Mouse (Mus musculus) neural tube, embryonic 15.5 days (tissue): ENCODE data around the gene Ppme1. TPM values are rescaled to one million over a fixed set of nuclear protein-coding genes. Genes with fewer than 3 reads are reported as not detected.

Experiments used
- ATAC-seq: fragments of 200-750 bp; cut with Nextera tagmentation; 2 replicates; pipeline ENCODE4 v1.8.0; 2017; ENCODE audit warnings: mild to moderate bottlenecking, moderate TSS enrichment, moderate library complexity; ENCODE audit not compliant: low FRiP score
- H3K27ac ChIP-seq: fragments of 300-500 bp; sonication (generic); replicated peaks from 2 replicates; pipeline ENCODE4 v1.5.1; 2015; ENCODE audit warnings: mild to moderate bottlenecking, inconsistent platforms
- H3K27me3 ChIP-seq: fragments of 300-500 bp; sonication (generic); replicated peaks from 2 replicates; pipeline ENCODE4 v1.6.1; 2015; ENCODE audit warnings: inconsistent platforms
- H3K36me3 ChIP-seq: fragments of 300-500 bp; sonication (generic); 2 replicates; pipeline ENCODE4 v1.6.1; 2015; ENCODE audit warnings: inconsistent platforms
- H3K4me1 ChIP-seq: fragments of 300-500 bp; sonication (generic); 2 replicates; pipeline ENCODE4 v1.6.1; 2015; ENCODE audit warnings: inconsistent platforms
- H3K4me2 ChIP-seq: fragments of 300-500 bp; sonication (generic); 2 replicates; pipeline ENCODE4 v1.6.1; 2015; ENCODE audit warnings: inconsistent platforms, mild to moderate bottlenecking, moderate library complexity
- H3K4me3 ChIP-seq: fragments of 300-500 bp; sonication (generic); replicated peaks from 2 replicates; pipeline ENCODE4 v1.5.1; 2015; ENCODE audit warnings: mild to moderate bottlenecking, inconsistent platforms
- H3K9ac ChIP-seq: fragments of 300-500 bp; sonication (generic); replicated peaks from 2 replicates; pipeline ENCODE4 v1.6.1; 2015; ENCODE audit warnings: mild to moderate bottlenecking, inconsistent platforms
- H3K9me3 ChIP-seq: fragments of 300-500 bp; sonication (generic); replicated peaks from 2 replicates; pipeline ENCODE4 v1.6.1; 2016; ENCODE audit warnings: inconsistent platforms
- WGBS: fragments of 180-500 bp; shearing (Covaris S2); methylation state at CpG from one replicate; pipeline ENCODE4 v1.1.7; 2015; ENCODE audit warnings: mixed read lengths; 5-methylcytosine and 5-hydroxymethylcytosine counted together
- polyA plus RNA-seq: library from polyadenylated mRNA; unstranded; fragments of >200 nt; fragmentation: Nextera tagmentation; extraction: Ambion mirVana; gene quantifications from 2 replicates; pipeline ENCODE4 v1.2.1, GENCODE M21; 2015

Gene Ppme1
- polyA plus RNA-seq, 1 experiment from 2014 or later, result 165 TPM

GRCm38 (mm10) chr7:100296699-100297098 lies 75.4 kb downstream of the Ppme1 start:
- H3K9ac ChIP-seq, result no peak overlapping the region
- H3K27ac ChIP-seq, result no peak overlapping the region
- ATAC-seq, result no peak
- H3K9me3 ChIP-seq, result no peaks in the 10 kb centered on the region
- peaks cover 4% of the 10 kb centered on the region; the same call in 1 of the 2 replicates for H3K4me1 ChIP-seq
- no peaks in the 10 kb centered on the region for H3K36me3 ChIP-seq
- no peaks in the 10 kb centered on the region for H3K27me3 ChIP-seq
- H3K4me2 ChIP-seq, result no peak overlapping the region
- no peak overlapping the region for H3K4me3 ChIP-seq
- WGBS, result 86% methylated on average over 6 of the region's 6 CpGs

DNA sequence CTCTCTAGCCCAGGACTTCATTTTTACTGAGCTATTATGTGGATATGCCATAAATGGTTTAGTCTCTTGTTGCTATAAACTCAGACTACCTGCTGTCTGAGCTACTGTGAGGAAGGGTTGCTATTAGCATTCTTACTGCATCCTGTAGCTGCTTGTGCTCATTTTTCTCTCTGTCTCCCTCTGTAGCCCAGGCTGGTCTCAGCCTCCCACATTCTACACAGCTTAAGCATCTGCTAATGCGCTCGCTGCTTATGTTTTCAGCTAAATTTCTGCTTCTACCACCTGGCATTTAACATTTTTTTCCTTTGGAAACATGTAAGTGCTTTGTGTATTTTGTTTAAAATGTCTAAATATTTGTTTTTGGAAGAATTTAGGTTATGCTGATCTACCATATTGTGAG lies 76.4 kb downstream of the Ppme1 start:
- peaks cover 4% of the 10 kb centered on the region; the same call in 1 of the 2 replicates for H3K4me1 ChIP-seq
- no peak overlapping the region for H3K4me3 ChIP-seq
- no peak for ATAC-seq
- H3K9me3 ChIP-seq, result no peaks in the 10 kb centered on the region
- no peak overlapping the region for H3K9ac ChIP-seq
- 79% methylated on average over 2 of the region's 2 CpGs for WGBS
- no peak overlapping the region for H3K27ac ChIP-seq
- H3K4me2 ChIP-seq, result no peak overlapping the region
- H3K27me3 ChIP-seq, result no peaks in the 10 kb centered on the region
- H3K36me3 ChIP-seq, result no peaks in the 10 kb centered on the region

- WGBS, result 89% methylated on average over 8 of the region's 8 CpGs
- ATAC-seq, result no peak
- Histone ChIP-seq H3K4me1 (peaks cover 12% of the 10 kb centered on the region), H3K4me2 (no peak overlapping the region), H3K27ac (no peak overlapping the region), H3K4me3 (no peak overlapping the region), H3K36me3 (no peaks in the 10 kb centered on the region), H3K27me3 (no peaks in the 10 kb centered on the region), H3K9ac (no peak overlapping the region), H3K9me3 (no peaks in the 10 kb centered on the region)
These were observed 78.6 kb downstream of the Ppme1 start for GRCm38 (mm10) chr7:100293546-100293945.

GRCm38 (mm10) chr7:100288622-100289021 lies 83.5 kb downstream of the Ppme1 start:
- H3K4me3 ChIP-seq, result 0 out of 2 replicates have a peak overlapping the region, but pooled peaks have one; percentile 4
- peaks cover 42% of the 10 kb centered on the region for H3K4me1 ChIP-seq
- H3K4me2 ChIP-seq, result peak overlapping the region; percentile 43
- WGBS, result 24% methylated on average over 11 of the region's 11 CpGs
- peak overlapping the region; percentile 81 for H3K27ac ChIP-seq
- no peaks in the 10 kb centered on the region for H3K9me3 ChIP-seq
- H3K36me3 ChIP-seq, result no peaks in the 10 kb centered on the region
- peak; percentile 26; the same call in 1 of the 2 replicates for ATAC-seq
- no peaks in the 10 kb centered on the region; the same call in 1 of the 2 replicates for H3K27me3 ChIP-seq
- no peak overlapping the region for H3K9ac ChIP-seq

- peak overlapping the region; percentile 81 for H3K27ac ChIP-seq
- peaks cover 42% of the 10 kb centered on the region for H3K4me1 ChIP-seq
- peak overlapping the region; percentile 43 for H3K4me2 ChIP-seq
- no peaks in the 10 kb centered on the region for H3K36me3 ChIP-seq
- 0 out of 2 replicates have a peak, but pooled peaks have one; percentile 27 for ATAC-seq
- no peak overlapping the region for H3K9ac ChIP-seq
- H3K27me3 ChIP-seq, result no peaks in the 10 kb centered on the region; the same call in 1 of the 2 replicates
- no peaks in the 10 kb centered on the region for H3K9me3 ChIP-seq
- WGBS, result 19% methylated on average over 7 of the region's 7 CpGs
- H3K4me3 ChIP-seq, result 0 out of 2 replicates have a peak overlapping the region, but pooled peaks have one; percentile 4
These were observed 84.1 kb downstream of the Ppme1 start for GRCm38 (mm10) chr7:100287748-100288578.

DNA sequence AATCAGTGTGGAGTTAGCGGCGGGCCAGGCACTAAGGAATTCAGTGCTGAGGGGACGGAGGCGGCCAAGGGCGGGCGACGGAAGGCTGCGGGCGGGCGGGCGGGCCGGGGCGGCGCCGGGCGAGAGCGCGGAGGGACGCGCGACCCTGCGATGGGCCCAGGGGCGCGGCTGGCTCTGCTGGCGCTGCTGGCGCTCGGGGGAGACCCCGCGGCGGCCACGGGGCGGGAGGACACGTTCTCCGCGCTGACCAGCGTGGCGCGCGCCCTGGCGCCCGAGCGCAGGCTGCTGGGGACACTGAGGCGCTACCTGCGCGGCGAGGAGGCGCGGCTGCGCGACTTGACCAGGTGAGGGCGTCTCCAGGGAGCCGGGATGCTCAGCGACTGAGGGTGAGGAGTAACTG lies 86.7 kb downstream of the Ppme1 start, which contains the start of gene P4ha3:
Gene P4ha3 (plus strand): TSS at position 138 of the 400 bp plus-strand sequence.
- WGBS, result under 1% methylated on average over 45 of the region's 53 CpGs
- peak within 1 kb of the TSS; percentile 55 for H3K9ac ChIP-seq
- H3K4me3 ChIP-seq, result peak within 1 kb of the TSS; percentile 51
- no peaks in the 10 kb centered on the region for H3K9me3 ChIP-seq
- ATAC-seq, result peak; percentile 55
- H3K27me3 ChIP-seq, result no peaks in the 10 kb centered on the region; the same call in 1 of the 2 replicates
- peak within 1 kb of the TSS; percentile 91 for H3K4me2 ChIP-seq
- H3K36me3 ChIP-seq, result no peaks in the 10 kb centered on the region
- peaks cover 42% of the 10 kb centered on the region for H3K4me1 ChIP-seq
- peak within 1 kb of the TSS; percentile 49 for H3K27ac ChIP-seq

DNA sequence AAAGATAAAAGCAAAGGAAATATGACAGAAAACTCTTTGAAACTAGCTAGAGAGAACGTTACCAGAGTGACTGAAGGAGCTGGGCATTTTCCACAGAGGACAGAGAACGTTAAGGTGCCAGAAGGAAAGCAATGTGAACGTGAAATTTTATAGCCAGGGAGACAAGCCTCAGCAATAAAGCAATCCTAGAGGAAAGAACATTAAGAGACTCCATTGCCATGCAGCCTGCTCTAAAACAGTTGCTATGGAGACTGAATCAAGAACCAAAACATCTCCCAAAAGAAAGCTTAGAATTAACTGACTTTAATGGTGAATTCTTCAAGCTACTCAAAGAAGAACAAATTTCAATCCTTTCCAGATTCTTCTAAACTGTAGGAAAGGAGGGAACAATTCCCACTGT lies 88.8 kb downstream of the Ppme1 start:
- H3K9ac ChIP-seq, result no peak overlapping the region
- 0 out of 2 replicates have a peak, but pooled peaks have one; percentile 19 for ATAC-seq
- H3K4me2 ChIP-seq, result no peak overlapping the region
- WGBS, result 9% methylated on average over 3 of the region's 3 CpGs
- no peaks in the 10 kb centered on the region for H3K36me3 ChIP-seq
- H3K4me3 ChIP-seq, result no peak overlapping the region
- peak overlapping the region; percentile 2; the same call in 1 of the 2 replicates for H3K27ac ChIP-seq
- no peaks in the 10 kb centered on the region; the same call in 1 of the 2 replicates for H3K27me3 ChIP-seq
- H3K9me3 ChIP-seq, result no peaks in the 10 kb centered on the region
- H3K4me1 ChIP-seq, result peaks cover 32% of the 10 kb centered on the region

- H3K4me3 ChIP-seq, result no peak overlapping the region
- no peak for ATAC-seq
- H3K36me3 ChIP-seq, result no peaks in the 10 kb centered on the region
- H3K27me3 ChIP-seq, result no peaks in the 10 kb centered on the region; the same call in 1 of the 2 replicates
- H3K4me2 ChIP-seq, result no peak overlapping the region
- H3K4me1 ChIP-seq, result peaks cover 20% of the 10 kb centered on the region
- no peak overlapping the region for H3K27ac ChIP-seq
- 24% methylated on average over 3 of the region's 3 CpGs for WGBS
- no peak overlapping the region for H3K9ac ChIP-seq
- no peaks in the 10 kb centered on the region for H3K9me3 ChIP-seq
These were observed 90.5 kb downstream of the Ppme1 start for GRCm38 (mm10) chr7:100281596-100281995.

GRCm38 (mm10) chr7:100279803-100280202 lies 92.3 kb downstream of the Ppme1 start:
- WGBS, result 0% methylated on average over 1 of the region's 1 CpGs
- no peak overlapping the region for H3K27ac ChIP-seq
- H3K4me1 ChIP-seq, result peaks cover 6% of the 10 kb centered on the region
- no peaks in the 10 kb centered on the region; the same call in 1 of the 2 replicates for H3K36me3 ChIP-seq
- ATAC-seq, result no peak
- H3K27me3 ChIP-seq, result no peaks in the 10 kb centered on the region
- no peaks in the 10 kb centered on the region for H3K9me3 ChIP-seq
- no peak overlapping the region for H3K4me3 ChIP-seq
- H3K4me2 ChIP-seq, result no peak overlapping the region
- H3K9ac ChIP-seq, result no peak overlapping the region

Other genes starting within 250 kb of the Ppme1 start
- gene Lipt2, start 213.0 kb downstream of the Ppme1 start, polyA plus RNA-seq, result 16.9 and 17.0 TPM in 2 replicates
- 0.99 and 6.4 TPM in 2 replicates for gene Kcne3, start 195.8 kb downstream of the Ppme1 start, polyA plus RNA-seq
- 24.2 and 26.1 TPM in 2 replicates for gene Pgm2l1, start 144.9 kb downstream of the Ppme1 start, polyA plus RNA-seq
- 9.4 and 14.7 TPM in 2 replicates for gene P4ha3, start 86.8 kb downstream of the Ppme1 start, polyA plus RNA-seq
- gene C2cd3, start 74 bp downstream of the Ppme1 start, polyA plus RNA-seq, result 15.9 and 17.0 TPM in 2 replicates
- not detected in 2 replicates for gene Ucp3, start 100.7 kb upstream of the Ppme1 start, polyA plus RNA-seq
- 71.5 and 149 TPM in 2 replicates for gene Ucp2, start 121.0 kb upstream of the Ppme1 start, polyA plus RNA-seq
- 3.5 and 3.7 TPM in 2 replicates for gene Dnajb13, start 142.7 kb upstream of the Ppme1 start, polyA plus RNA-seq
- 15.3 and 16.9 TPM in 2 replicates for gene Coa4, start 164.8 kb upstream of the Ppme1 start, polyA plus RNA-seq
- 253 and 287 TPM in 2 replicates for gene Rab6a, start 235.1 kb upstream of the Ppme1 start, polyA plus RNA-seq
- 82.6 and 85.3 TPM in 2 replicates for gene Mrpl48, start 236.0 kb upstream of the Ppme1 start, polyA plus RNA-seq